Mouse (Mus musculus) cortical plate, adult 2 months (tissue): ENCODE measurements around the gene Fbxl13.

Experiments
- CTCF ChIP-seq: fragments of 200-500 bp; IDR thresholded peaks from 2 replicates; pipeline ENCODE4 v1.5.1; 2011; ENCODE audit warnings: mild to moderate bottlenecking, control low read depth, low read length; ENCODE audit not compliant: insufficient read depth; ENCODE audit errors: extremely low read depth
- POLR2A ChIP-seq: fragments of 200-500 bp; IDR thresholded peaks from 2 replicates; pipeline ENCODE4 v1.6.1; 2011; ENCODE audit warnings: mild to moderate bottlenecking, low read length, control low read depth; ENCODE audit not compliant: insufficient read depth; ENCODE audit errors: extremely low read depth

DNA sequence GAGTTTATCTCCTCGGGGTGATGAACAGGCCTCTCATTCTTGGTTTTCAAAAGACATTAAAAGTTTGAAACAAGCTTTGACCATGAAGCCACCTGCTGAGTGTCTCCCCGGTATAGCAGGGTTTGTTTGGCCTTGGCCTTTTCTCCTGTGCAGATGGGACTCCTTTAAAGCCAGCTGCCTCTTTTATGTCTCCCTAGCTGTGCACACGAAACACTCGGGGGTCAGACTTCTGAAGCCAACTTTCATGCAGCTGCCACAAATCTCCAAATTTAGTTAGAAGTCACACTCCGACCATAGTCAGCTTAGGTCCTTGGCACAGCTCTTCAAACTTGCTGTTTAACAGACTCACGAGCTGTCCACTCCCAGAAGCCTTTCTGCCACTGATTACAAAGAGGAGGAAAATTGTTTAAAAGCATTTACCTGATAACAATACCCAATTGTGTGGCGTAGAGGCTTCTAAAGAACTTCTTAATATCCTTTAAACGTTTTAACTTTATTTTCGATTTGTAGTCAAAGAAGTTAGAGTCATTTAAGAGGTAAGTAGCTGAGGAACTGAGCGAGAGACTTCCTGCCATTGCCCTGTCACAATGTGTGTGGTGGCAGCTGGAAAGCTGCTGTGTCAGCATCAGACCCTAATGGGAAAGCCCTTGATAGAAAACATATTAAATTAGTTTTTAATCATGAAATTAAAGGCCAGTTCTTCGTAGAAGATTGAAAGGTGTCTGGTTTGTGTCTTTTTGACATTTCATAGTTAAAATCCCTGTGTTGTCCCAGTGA lies 162.8 kb downstream of the Fbxl13 start:
- TF ChIP-seq CTCF (no peak), POLR2A (no peak)
